Mouse (Mus musculus): Measurements from ENCODE around the gene Arhgef1.
A peak's percentile ranks its signal among the peaks of the same experiment; 100 is the strongest.

Gene Arhgef1

DNA sequence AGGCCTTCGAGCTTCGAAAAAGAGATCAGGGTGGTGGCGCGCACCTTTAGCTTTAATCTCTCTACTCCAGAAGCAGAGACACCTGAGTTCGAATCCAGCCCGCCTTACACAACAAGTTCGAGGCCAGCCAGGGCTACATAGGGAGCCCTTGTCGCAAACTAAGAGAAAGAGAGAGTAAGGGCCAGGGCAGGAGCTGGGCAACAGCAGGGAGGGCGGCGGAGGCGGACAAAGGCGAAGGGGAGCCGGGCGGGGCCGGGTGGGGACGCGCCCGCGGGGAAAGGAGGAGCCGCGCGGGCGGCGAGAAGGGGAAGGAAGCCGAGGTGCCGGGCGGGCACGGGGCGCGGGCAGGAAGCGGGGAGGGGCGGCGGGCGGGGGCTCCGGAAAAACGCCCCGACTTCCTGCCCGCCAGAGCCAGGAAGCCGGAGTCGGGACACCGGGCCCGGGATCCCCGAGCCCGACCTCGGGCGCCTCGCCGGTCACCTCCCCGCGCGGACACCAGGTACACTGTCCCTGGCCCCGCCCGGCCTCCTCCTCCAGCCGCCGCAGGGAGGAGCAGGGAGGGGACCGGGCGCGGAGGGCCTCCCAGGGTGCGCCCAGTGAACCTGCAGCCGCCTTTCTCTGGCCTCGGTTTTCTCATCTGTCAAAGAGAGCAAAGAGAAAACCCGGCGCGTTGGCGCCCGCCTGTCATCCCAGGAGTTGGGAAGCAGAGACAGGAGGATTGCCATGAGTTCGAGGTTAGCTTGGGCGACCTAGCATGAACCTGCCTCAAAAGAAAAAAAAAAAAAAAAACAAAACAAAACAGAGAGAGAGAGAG lies at the start of gene Arhgef1:
Gene Arhgef1 (plus strand): TSS at position 283 of the 814 bp plus-strand sequence.
- DNase-seq = peak; percentile 61

DNA sequence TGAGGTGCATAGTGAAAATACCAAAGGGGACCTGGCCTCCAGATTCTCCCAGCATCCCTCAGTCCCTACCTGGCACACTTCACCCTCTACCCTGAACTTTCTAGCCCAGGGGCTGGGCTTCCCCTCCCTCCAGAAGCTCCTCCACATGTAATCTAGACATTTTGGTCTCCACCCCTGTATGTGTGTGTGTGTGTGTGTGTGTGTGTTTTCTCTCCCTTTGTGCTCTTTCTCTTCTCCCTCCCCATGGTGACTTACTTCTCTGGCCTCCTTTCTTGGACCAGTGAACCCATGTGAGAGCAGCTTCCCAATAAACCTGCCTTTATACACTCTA lies 49.5 kb upstream of the Arhgef1 start:
- DNase-seq = no peak

DNA sequence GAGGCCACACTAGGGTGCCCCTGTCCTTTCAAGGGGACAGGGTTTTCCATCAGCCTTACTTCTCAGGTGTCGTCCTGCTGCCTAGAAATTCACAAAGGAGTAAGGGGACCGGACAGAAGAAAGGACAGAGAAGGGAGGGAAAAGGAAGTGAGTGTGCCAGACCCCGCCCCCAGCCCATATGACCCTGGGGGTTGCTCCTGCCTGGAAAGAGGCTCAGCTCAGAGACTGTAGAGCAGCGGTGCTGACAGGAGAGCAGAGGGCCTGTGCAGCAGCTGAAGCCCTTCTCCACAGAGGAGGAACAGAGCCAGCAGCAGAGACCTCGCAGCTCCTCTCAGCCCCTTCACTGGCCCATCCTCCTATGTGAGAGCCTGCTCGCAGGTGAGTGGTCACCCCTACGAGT lies 49.0 kb upstream of the Arhgef1 start:
- DNase-seq = no peak

- peak; percentile 54 for DNase-seq
Measured at GRCm38 (mm10) chr7:24856460-24857120, 46.1 kb upstream of the Arhgef1 start.

GRCm38 (mm10) chr7:24859234-24859633 lies 43.5 kb upstream of the Arhgef1 start:
- no peak for DNase-seq

DNA sequence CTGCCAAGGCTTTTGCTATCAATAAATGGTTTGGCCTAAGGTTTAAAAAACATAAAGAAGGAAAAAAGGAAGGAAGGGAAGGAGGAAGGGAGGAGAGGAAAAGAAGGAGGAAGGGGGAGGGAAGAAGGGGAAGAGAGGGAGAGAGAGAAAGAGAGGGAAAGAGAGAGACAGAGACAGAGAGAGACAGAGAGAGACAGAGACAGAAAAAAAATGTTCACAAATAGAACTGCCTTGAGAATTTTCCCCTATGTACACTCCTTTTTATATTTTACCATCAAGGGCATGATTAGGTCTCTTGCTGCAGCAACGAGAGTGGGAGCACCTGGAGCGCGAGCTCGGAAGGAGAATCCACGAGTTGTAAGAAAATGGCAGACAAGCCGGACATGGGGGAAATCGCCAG lies 40.8 kb upstream of the Arhgef1 start, which contains the start of gene Gm9844:
Gene Gm9844 (plus strand): TSS at position 301 of the 400 bp plus-strand sequence.
- no peak for DNase-seq

DNA sequence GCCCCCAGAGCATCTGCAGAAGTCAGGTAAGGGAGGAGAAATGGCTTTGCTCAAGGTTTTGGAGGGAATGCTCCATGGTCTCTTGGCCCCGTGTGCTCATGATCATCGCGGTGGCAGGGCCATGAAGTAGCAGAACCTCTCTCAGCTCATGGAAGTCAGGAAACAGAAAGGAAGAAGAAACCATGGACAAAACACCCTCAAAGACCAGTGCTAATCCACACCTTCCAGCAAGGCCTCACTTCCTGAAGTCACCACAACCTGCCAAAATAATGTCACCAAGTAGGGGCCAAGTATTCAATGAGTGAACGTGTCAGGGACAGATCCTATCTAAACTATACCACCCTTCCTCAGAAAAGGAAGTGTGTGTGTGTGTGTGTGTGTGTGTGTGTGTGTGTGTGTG lies 39.9 kb upstream of the Arhgef1 start:
- DNase-seq = no peak

GRCm38 (mm10) chr7:24864156-24864555 lies 38.6 kb upstream of the Arhgef1 start:
- DNase-seq = no peak

DNA sequence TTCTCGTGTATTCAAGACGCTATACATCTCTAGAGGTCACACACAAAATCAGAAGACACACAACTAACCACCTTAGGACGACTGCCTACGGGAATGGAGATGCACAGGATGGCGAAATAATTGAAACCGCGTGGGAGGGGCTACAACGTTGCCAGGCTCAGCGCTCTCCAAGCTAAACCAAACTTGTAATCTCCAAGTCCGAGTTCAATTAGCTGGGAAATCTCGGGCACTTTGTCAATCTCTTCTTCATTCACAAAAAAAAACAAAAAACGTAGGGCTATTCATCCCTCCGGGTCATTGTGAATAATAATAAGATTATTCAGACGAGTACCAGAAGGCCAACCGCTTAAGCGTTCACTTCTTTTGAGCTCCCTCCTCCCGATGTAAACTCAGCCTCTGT lies 33.6 kb upstream of the Arhgef1 start:
- DNase-seq = no peak

DNA sequence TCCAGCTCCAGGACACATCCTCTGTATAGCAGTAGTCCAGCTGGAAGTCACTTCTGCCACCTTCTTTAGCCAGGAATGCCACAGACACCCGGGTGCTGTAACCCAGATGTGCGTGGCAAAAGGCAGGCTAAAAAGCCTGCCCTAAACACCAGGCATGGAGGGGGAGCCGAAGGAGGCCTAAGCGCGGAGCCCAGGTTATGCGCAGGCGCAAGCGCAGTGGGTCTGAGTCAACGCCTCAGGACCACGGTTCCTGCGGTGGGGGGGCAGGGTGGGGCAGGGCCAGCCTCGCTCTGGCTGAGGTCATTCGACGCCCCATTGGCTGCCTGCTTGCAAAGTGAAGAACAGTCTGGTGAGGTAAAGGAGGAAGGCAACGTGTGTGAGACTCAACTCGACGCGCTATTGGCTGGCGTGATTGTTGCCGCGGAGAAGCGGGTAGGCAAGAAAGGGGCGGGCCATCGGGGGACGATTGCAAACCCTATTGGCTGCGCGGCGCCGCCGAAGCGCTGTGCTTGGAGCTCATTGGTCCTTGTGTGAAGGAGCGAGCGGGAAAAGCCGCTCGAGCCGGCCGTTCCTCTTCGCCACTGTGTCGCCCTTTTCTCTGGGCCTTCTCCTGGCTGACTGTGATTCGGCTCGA lies 33.1 kb upstream of the Arhgef1 start, which contains the start of the genes Lypd4 and Dmrtc2:
Gene Lypd4 (minus strand): TSS at position 410 of the 634 bp plus-strand sequence.
Gene Dmrtc2 (plus strand): TSS at position 526 of the 634 bp plus-strand sequence.
- DNase-seq = peak; percentile 49

GRCm38 (mm10) chr7:24877588-24877987 lies 25.1 kb upstream of the Arhgef1 start:
- DNase-seq = no peak

- no peak for DNase-seq
Measured at GRCm38 (mm10) chr7:24879620-24880019, 23.1 kb upstream of the Arhgef1 start.

- DNase-seq = no peak
Measured at GRCm38 (mm10) chr7:24882416-24883199, 20.1 kb upstream of the Arhgef1 start.

GRCm38 (mm10) chr7:24883896-24884692 lies 18.6 kb upstream of the Arhgef1 start, which contains the start of gene Rps19:
TSS of gene Rps19 (plus strand) at chr7:24884371.
- DNase-seq = peak; percentile 100

DNA sequence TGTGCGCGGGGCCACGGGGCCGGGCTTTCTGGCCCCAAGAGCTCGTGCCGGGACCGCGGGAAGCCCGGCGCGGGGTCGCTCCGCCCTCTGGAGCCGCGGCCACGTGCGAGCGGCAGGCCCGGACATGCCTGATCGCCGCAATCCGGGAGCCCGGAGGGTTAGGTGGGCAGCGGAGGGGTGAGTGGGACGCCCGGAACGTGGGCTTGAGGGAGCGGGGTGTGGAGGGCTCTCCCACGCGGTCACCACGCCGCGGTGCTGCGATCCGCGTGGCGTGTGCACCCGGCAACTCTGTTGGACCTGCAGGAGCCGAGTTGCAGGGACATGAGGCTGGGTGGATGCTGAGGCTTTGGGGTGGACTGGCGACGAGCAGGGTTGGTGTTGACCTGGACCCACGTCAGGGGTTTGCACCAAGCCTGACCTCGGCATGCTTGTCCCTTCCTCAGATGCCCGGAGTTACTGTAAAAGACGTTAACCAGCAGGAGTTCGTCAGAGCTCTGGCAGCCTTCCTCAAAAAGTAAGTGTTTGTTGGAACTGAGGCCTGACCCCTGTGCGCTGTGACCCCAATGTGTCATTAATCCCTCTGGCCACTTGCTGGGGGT lies 17.9 kb upstream of the Arhgef1 start:
- no peak for DNase-seq

DNA sequence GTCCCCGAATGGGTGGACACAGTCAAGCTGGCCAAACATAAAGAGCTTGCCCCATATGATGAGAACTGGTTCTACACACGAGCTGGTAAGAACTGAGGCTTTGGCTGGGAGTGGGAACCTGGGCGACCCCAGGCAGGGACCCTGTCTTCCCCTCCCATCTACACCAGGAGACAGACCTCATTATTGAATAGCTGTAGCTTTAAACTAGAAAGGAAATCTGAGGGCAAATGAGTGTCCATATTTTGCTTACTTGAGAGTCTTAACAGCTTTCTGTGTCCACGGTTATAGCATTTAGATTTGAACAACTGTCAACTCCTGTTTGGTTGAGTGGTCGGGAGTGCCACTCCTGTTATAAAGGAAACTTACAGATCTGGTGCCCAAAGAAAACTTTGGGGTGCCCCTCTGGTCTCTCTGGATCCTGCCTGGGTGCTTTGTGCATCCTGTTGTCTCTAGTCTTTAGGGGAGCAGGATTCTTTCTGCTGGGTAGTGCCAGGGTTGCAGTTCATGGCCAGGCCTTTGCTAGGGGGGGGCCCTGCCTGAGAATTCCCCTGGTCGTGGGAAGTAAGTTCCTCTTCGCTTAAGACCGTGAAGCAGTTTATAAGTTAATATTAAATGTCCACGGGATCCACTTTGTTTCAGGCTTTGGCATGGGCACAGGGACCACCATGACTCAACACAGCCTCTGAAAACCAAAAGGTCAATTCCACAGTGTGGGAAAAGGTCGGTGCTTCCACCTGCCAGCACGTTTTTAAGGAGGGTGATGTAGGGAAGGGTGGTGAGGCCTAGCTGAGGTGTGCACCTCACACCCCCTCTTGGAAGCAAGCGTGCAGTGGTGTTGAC lies 17.0 kb upstream of the Arhgef1 start:
- no peak for DNase-seq

- no peak for DNase-seq
Measured at GRCm38 (mm10) chr7:24886308-24886633, 16.4 kb upstream of the Arhgef1 start.

DNA sequence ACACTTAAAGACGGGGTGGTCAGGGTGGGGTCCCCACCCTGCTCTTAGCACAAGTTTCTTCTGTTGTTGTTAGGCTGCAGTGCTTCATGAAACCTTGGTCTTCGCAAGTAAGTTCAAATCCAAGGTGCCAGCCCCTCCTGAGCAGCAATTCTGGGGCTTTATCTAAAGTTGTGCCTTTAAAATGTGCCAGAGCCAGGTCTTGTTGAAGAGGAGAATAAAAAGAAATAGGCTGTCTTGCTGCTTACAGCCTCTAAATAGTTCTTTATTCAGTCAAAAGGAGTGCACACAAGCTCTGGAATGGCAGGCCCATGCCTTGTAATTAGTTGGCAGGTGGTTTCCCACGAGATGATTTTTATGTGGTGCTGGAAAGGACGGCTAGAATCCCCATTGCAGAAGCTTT lies 15.6 kb upstream of the Arhgef1 start:
- no peak for DNase-seq

DNA sequence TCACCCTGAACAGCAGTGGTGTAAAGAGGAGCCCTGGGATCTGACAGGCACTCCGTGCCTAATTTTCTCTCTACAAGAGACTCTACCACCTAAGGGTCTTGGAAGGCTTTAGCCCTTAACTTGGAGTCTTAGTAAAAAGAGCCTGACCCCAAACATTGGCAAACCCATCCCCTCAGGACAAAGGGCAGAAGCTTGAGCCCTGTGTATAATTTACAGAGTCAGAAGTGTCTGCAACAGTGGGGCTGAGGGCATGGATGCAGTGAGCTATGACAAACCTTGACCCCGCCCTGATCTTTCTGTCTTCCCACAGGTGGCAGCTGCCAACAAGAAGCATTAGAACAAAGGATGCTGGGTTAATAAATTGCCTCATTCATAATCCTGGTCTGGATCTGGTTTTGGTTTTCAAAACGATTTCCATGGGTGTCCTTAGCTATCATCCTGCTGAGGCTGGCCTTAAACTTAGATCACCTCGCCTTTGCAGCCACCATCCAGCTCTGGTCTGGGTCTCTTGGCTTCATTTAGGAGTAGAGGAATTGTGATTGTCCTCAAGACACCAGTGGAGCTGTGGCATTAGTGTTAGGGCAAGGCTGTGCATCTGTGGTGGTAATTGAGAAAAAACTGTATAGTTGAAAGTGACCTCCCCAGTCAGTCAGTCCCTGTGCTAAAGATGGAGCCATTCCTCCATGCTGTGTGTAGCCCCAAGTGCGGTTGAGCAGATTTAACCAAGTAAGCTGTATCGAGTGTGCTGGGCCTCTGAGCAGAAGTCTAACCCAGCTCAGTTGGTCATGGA lies 13.1 kb upstream of the Arhgef1 start:
- DNase-seq = no peak
